Mouse (Mus musculus): ENCODE measurements around the gene Tmem170b. TPM values are rescaled to one million over a fixed set of nuclear protein-coding genes. Genes with fewer than 3 reads are reported as not detected.

The Tmem170b gene
- polyA plus RNA-seq, 1 experiment from 2014 or later = 7.2 TPM

DNA sequence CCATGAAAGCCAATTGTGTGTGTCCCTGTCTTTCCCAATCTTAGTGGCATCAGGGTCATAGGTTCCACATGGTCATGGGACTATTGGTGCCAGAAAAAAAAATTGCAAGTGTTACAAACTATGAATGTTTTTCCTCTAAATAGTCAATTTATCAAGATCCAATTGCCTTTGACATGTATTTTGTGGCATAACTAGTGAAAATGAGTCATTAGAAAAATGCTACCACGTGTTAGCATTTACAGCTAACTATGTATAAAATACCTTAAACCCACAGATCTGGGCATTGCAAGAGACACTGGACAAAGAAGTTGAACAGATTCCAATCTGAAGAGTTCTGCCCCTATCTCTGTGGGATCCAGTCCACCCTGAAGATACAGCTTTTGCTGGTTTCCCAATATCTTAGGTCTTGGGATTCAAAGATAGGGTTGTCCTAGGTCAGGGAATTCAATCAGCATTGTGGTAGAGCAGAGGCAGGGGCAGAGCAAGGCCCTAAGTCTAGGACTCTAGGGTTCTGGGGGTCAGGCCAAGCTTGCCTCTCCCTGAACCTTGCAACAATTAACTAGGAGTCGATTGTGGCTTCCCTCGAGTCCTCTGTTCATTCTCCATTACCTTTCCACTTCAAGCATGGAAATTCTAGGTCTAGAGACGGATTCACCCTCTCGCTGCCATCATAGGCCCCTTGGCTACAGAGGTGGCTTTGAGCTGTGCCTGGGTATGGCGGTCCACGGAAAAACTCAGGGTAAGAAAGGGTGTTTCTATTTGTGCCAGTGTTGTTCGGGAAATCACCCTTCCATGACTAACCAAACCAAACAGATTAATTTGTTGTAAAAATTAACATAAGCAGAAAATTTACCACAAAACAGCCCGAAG, 70.5 kb downstream of the Tmem170b start:
- no peaks in the 10 kb centered on the region for H3K36me3 ChIP-seq
- WGBS = 90% methylated on average over 9 of the region's 9 CpGs
- peaks cover 3% of the 10 kb centered on the region; the same call in 1 of the 2 replicates for H3K4me1 ChIP-seq
- no peak overlapping the region for H3K4me3 ChIP-seq
- no peak overlapping the region for H3K27ac ChIP-seq
- no peak for DNase-seq (ENCODE audit: low spot score)
- H3K27me3 ChIP-seq (ENCODE audit: low read depth, poor library complexity, severe bottlenecking) = no peaks in the 10 kb centered on the region
- no peaks in the 10 kb centered on the region for H3K9me3 ChIP-seq (replicated peaks)

DNA sequence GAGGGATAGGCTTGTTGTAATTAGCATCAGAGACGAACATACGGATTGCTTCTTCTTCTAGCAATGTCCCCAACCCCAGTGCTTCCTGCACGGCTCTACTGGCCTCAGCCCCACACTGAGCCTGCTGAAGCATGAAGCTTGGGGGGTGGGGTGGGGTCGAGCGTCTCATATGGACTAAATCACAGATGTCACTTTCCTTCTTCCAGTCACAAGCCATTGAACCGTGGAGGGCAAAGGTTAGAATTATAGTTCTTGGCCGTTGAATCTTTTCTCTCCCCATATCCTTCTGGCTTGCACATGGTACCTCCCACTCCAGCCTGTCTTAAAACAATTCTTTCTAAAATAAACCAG, 71.1 kb downstream of the Tmem170b start:
- no peak overlapping the region for H3K27ac ChIP-seq
- peaks cover 3% of the 10 kb centered on the region; the same call in 1 of the 2 replicates for H3K4me1 ChIP-seq
- DNase-seq (ENCODE audit: low spot score) = no peak
- no peaks in the 10 kb centered on the region for H3K27me3 ChIP-seq (ENCODE audit: low read depth, poor library complexity, severe bottlenecking)
- WGBS = 67% methylated on average over 7 of the region's 7 CpGs
- H3K9me3 ChIP-seq (replicated peaks) = no peaks in the 10 kb centered on the region
- H3K4me3 ChIP-seq = no peak overlapping the region
- no peaks in the 10 kb centered on the region for H3K36me3 ChIP-seq

DNA sequence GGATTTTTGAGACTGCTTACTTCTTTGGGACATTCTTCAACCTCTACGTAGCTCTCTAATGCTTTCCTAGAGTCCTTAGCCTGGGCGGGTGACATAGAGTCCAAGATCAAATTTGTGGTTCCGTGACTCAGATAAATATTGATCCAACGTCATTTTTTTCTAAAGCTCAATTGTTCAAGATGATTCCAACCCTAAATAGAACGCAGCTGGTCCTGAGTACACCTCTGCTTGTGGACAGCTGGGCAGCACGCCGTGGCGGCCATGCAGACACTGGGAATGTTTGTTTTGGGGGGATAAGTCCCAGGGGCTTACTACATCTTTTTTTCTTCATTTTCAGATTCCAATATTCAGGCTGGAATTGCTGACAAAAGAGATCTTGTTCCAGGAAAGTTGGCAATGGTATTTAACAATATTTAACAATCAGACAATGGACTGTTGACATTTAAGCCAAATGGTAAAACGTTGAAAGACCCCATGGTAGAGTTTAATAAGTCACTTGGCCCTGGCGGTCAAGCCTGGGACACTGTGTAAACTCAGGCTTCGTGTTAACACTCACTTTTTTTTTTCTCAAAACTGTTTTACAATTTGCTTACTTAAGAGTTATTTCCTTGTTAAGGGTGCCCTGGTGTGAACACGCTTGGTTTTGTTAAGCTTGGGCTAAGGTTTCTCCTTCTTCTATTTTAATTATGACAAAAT, 75.3 kb downstream of the Tmem170b start:
- WGBS = 90% methylated on average over 12 of the region's 12 CpGs
- Histone ChIP-seq H3K36me3 (no peaks in the 10 kb centered on the region), H3K4me3 (no peak overlapping the region), H3K9me3 (replicated peaks) (no peaks in the 10 kb centered on the region), H3K27me3 (ENCODE audit: low read depth, poor library complexity, severe bottlenecking) (no peaks in the 10 kb centered on the region), H3K27ac (no peak overlapping the region), H3K4me1 (peaks cover 3% of the 10 kb centered on the region; the same call in 1 of the 2 replicates)
- no peak for DNase-seq (ENCODE audit: low spot score)

DNA sequence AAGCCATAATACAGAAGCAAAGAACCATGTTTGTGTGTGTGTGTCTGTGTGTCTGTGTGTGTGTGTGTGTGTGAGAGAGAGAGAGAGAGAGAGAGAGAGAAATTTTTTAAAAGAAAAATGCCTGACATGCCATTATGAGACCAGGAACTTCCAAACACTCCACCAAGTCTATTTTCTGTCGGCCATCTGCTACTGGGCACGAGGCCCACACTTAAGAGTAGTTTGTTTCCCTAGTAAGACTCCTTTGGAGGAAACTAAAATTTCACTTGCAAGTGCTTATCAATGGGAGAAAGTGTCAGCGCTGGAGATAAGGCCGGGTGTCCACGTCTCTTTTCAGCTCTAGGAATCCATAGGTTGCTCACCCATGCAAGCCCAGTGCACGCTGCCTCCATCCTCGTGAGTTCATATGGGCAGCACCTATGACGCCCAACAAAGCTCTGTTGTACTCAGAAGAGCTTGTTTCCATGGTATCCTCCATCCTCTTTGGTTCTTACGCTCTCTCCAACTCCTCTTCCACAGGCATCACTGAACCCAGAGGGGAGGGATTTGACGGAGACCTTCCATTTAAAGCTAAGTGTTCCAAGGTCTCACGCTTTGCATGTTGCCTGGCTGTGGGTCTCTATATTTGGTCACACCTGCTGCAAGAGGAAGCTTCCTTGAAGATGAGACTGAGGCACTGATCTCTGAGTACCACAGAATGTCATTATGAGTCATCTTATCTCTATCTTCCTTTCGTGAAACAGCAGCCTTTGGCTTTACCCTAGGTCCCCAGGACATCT, 76.8 kb downstream of the Tmem170b start:
- H3K9me3 ChIP-seq (replicated peaks) = no peaks in the 10 kb centered on the region
- DNase-seq (ENCODE audit: low spot score) = no peak
- no peaks in the 10 kb centered on the region for H3K27me3 ChIP-seq (ENCODE audit: low read depth, poor library complexity, severe bottlenecking)
- no peak overlapping the region for H3K27ac ChIP-seq
- H3K4me3 ChIP-seq = no peak overlapping the region
- no peaks in the 10 kb centered on the region for H3K4me1 ChIP-seq
- H3K36me3 ChIP-seq = no peaks in the 10 kb centered on the region
- 95% methylated on average over 12 of the region's 12 CpGs for WGBS

DNA sequence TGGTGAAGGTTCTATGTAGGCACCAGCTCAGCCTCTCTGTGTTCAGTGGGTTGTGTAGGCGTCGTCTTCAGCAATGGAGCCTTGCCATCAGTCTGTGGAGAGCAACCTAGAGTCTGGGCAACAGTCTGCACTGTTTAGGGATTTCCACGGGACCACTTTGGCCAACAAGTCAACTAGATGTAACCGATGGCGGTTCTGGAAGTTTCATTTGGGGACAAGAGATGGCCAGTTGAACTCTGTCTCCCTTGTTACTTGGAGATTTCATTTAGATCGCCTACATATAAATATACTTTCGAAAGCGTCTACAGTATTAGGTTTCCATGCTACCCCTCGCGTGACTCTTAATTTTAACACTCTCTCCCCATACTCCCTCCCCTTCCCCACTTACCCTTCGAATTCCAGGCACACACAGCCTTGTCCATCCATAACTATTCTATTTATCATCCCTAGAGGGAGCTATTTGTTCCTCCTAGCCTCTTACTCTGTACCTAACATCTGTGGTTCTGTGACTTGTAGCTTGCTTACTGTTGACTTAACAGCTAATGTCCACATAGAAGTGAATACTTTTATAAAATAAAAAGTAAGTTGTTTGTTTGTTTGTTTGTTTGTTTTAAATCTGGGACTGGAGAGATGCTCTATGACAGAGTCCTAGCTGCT, 77.8 kb downstream of the Tmem170b start:
- 89% methylated on average over 11 of the region's 11 CpGs for WGBS
- no peaks in the 10 kb centered on the region for H3K27me3 ChIP-seq (ENCODE audit: low read depth, poor library complexity, severe bottlenecking)
- H3K36me3 ChIP-seq = no peaks in the 10 kb centered on the region
- H3K27ac ChIP-seq = no peak overlapping the region
- no peak overlapping the region for H3K4me3 ChIP-seq
- no peaks in the 10 kb centered on the region for H3K4me1 ChIP-seq
- H3K9me3 ChIP-seq (replicated peaks) = no peaks in the 10 kb centered on the region
- DNase-seq (ENCODE audit: low spot score) = no peak

DNA sequence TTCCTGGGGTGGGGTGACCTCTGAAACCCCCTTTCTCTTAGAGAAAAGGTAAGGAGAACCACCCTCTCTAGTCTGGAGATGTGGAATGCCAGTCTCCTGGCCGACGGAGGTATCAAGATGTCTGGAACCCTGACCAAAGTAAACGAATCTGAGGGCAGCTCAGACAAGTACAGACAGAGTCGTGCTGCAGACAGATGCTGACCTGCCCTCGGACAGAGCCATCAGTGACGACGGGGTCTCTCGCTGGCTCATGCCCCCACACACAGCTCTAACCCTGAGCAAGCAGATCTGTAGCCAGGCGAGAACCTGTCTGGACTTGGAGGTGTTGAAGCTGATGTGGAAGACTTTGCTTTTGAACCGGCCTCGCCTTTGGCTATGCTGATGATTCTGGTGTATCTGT, 79.8 kb downstream of the Tmem170b start:
- Histone ChIP-seq H3K9me3 (replicated peaks) (no peaks in the 10 kb centered on the region), H3K4me1 (peaks cover 8% of the 10 kb centered on the region), H3K27me3 (ENCODE audit: low read depth, poor library complexity, severe bottlenecking) (no peaks in the 10 kb centered on the region), H3K36me3 (no peaks in the 10 kb centered on the region), H3K4me3 (no peak overlapping the region), H3K27ac (no peak overlapping the region)
- DNase-seq (ENCODE audit: low spot score) = no peak
- 74% methylated on average over 11 of the region's 11 CpGs for WGBS

DNA sequence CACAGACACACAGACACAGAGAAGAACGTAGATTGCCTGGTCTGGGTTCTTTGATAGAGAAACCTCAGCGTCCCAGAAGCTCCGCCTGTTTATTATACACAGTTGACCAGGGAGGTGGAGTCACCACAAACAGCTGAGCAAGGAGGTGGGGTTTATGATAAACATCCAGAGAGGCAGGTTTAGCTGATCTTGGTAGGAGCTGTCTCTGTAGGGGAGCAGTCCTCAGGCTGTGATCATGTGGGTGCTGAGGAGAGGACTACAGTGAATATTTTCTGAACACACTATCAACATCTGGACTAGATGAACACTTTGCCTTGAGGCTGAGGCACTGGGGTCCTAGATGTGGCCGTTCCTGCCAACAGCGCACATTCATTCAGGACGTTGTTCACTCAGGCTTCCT, 83.3 kb downstream of the Tmem170b start:
- no peaks in the 10 kb centered on the region for H3K36me3 ChIP-seq
- WGBS = 83% methylated on average over 6 of the region's 6 CpGs

DNA sequence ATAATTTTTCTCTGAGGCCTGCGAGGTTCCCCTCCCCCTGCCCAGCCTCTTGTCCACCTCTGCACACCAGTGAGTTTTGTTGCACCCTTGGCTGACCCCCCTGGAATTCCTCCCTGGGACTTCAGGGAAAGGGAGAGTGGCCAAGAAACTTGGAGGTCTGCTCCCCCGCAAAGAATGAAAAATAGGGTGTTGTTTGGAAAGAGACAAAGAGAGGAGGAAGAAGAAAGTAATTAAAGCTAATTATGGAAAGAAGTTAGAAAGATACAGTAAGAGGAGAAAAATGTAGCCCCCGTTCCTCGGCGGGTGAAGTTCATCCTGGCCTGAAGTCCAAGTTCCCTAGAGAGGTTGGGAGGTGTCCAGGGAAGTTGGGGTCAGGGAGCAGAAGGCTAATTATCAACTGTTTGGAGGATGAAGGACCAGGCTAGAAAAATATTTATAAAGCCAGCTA, 83.9 kb downstream of the Tmem170b start:
- Histone ChIP-seq H3K36me3 (no peaks in the 10 kb centered on the region), H3K27me3 (ENCODE audit: low read depth, poor library complexity, severe bottlenecking) (no peaks in the 10 kb centered on the region), H3K27ac (no peak overlapping the region), H3K4me1 (peaks cover 8% of the 10 kb centered on the region), H3K4me3 (no peak overlapping the region), H3K9me3 (replicated peaks) (no peaks in the 10 kb centered on the region)
- DNase-seq (ENCODE audit: low spot score) = no peak
- 85% methylated on average over 5 of the region's 5 CpGs for WGBS

More for the DNA sequence above, 83.3 kb downstream of the Tmem170b start:
- H3K9me3 ChIP-seq (replicated peaks) = no peaks in the 10 kb centered on the region
- no peak for DNase-seq (ENCODE audit: low spot score)
- peaks cover 8% of the 10 kb centered on the region for H3K4me1 ChIP-seq
- no peaks in the 10 kb centered on the region for H3K27me3 ChIP-seq (ENCODE audit: low read depth, poor library complexity, severe bottlenecking)
- no peak overlapping the region for H3K4me3 ChIP-seq
- H3K27ac ChIP-seq = no peak overlapping the region

Other genes with a start within 250 kb of the Tmem170b start
- gene Nedd9, start 118.5 kb upstream of the Tmem170b start, polyA plus RNA-seq (2016; fragmentation: Nextera tagmentation; extraction: Ambion mirVana) = 8.5 and 11.1 TPM in 2 replicates
- gene Adtrp, start 241.8 kb downstream of the Tmem170b start, polyA plus RNA-seq (2016; fragmentation: Nextera tagmentation; extraction: Ambion mirVana) = 0.26 TPM in 1 of 2 replicates, not detected in the other